Mouse (Mus musculus) lung, embryonic 16.5 days (tissue): ENCODE measurements around the gene Cul5. TPM values are rescaled to one million over a fixed set of nuclear protein-coding genes. Genes with fewer than 3 reads are reported as not detected.

Experiments used
- ATAC-seq: fragments of 200-750 bp; cut with Nextera tagmentation; 2 replicates; pipeline ENCODE4 v1.8.0; 2017; ENCODE audit warnings: low read depth, mild to moderate bottlenecking, moderate library complexity
- H3K27ac ChIP-seq: fragments of 300-500 bp; sonication (generic); 2 replicates; pipeline ENCODE4 v1.5.1; 2014; ENCODE audit warnings: mild to moderate bottlenecking, control low read depth, low read length
- H3K27me3 ChIP-seq: fragments of 300-500 bp; sonication (generic); 2 replicates; pipeline ENCODE4 v1.6.1; 2014; ENCODE audit warnings: low read depth, low read length, mixed read lengths; ENCODE audit not compliant: control insufficient read depth, insufficient read depth
- H3K36me3 ChIP-seq: fragments of 300-500 bp; sonication (generic); 2 replicates; pipeline ENCODE4 v1.6.1; 2014; ENCODE audit warnings: low read length; ENCODE audit not compliant: control insufficient read depth, insufficient read depth
- H3K4me1 ChIP-seq: fragments of 300-500 bp; sonication (generic); replicated peaks from 2 replicates; pipeline ENCODE4 v1.6.1; 2014; ENCODE audit warnings: low read length, mixed read lengths; ENCODE audit not compliant: control insufficient read depth, insufficient read depth
- H3K4me2 ChIP-seq: fragments of 300-500 bp; sonication (generic); 2 replicates; pipeline ENCODE4 v1.6.1; 2014; ENCODE audit warnings: low read depth, low read length, control low read depth
- H3K4me3 ChIP-seq: fragments of 300-500 bp; sonication (generic); 2 replicates; pipeline ENCODE4 v1.5.1; 2014; ENCODE audit warnings: mild to moderate bottlenecking, low read length, control low read depth
- H3K9ac ChIP-seq: fragments of 300-500 bp; sonication (generic); 2 replicates; pipeline ENCODE4 v1.6.1; 2014; ENCODE audit warnings: low read length, control low read depth
- H3K9me3 ChIP-seq: fragments of 300-500 bp; sonication (generic); 2 replicates; pipeline ENCODE4 v1.6.1; 2016; ENCODE audit warnings: low read length; ENCODE audit not compliant: control insufficient read depth
- WGBS: fragments of 180-500 bp; shearing (Covaris S2); extraction: QIAGEN DNeasy Blood & Tissue Kit; methylation state at CpG from one replicate; pipeline ENCODE4 v1.1.7; 2014; 5-methylcytosine and 5-hydroxymethylcytosine counted together
- polyA plus RNA-seq: library from polyadenylated mRNA; unstranded; fragments of >200 nt; fragmentation: Nextera tagmentation; extraction: Ambion mirVana; gene quantifications from 2 replicates; pipeline ENCODE4 v1.2.1, GENCODE M21; 2015

Cul5 gene
- polyA plus RNA-seq, 1 experiment from 2014 or later: 30.0 TPM

GRCm38 (mm10) chr9:53596971-53597600 lies 72.7 kb downstream of the Cul5 start:
- peaks cover 11% of the 10 kb centered on the region for H3K36me3 ChIP-seq
- H3K9me3 ChIP-seq: no peaks in the 10 kb centered on the region
- WGBS: 89% methylated on average over 4 of the region's 4 CpGs
- no peaks in the 10 kb centered on the region for H3K27me3 ChIP-seq
- no peaks in the 10 kb centered on the region for H3K4me1 ChIP-seq
- H3K27ac ChIP-seq: no peak overlapping the region
- no peak overlapping the region for H3K9ac ChIP-seq
- ATAC-seq: no peak
- H3K4me3 ChIP-seq: no peak overlapping the region
- no peak overlapping the region for H3K4me2 ChIP-seq

- peaks cover 12% of the 10 kb centered on the region for H3K36me3 ChIP-seq
- no peak overlapping the region for H3K27ac ChIP-seq
- no peak overlapping the region for H3K4me3 ChIP-seq
- 8% methylated on average over 3 of the region's 3 CpGs for WGBS
- H3K9me3 ChIP-seq: no peaks in the 10 kb centered on the region
- ATAC-seq: no peak; the same call in 1 of the 2 replicates
- H3K9ac ChIP-seq: no peak overlapping the region
- H3K4me2 ChIP-seq: no peak overlapping the region
- no peaks in the 10 kb centered on the region for H3K4me1 ChIP-seq
- no peaks in the 10 kb centered on the region for H3K27me3 ChIP-seq
These were observed 75.0 kb downstream of the Cul5 start for GRCm38 (mm10) chr9:53594764-53595163.

- no peak overlapping the region for H3K27ac ChIP-seq
- WGBS: 82% methylated on average over 4 of the region's 4 CpGs
These were observed 87.9 kb downstream of the Cul5 start for GRCm38 (mm10) chr9:53581870-53582269.

GRCm38 (mm10) chr9:53575721-53576120 lies 94.1 kb downstream of the Cul5 start:
- Histone ChIP-seq H3K4me2 (no peak overlapping the region), H3K9me3 (no peaks in the 10 kb centered on the region), H3K27me3 (no peaks in the 10 kb centered on the region), H3K9ac (no peak overlapping the region), H3K27ac (no peak overlapping the region), H3K36me3 (peaks cover 19% of the 10 kb centered on the region), H3K4me3 (no peak overlapping the region), H3K4me1 (no peaks in the 10 kb centered on the region)
- ATAC-seq: no peak
- WGBS: 69% methylated on average over 5 of the region's 5 CpGs

More at GRCm38 (mm10) chr9:53581870-53582269, 87.9 kb downstream of the Cul5 start:
- no peak overlapping the region for H3K4me2 ChIP-seq
- peaks cover 39% of the 10 kb centered on the region for H3K36me3 ChIP-seq
- H3K9me3 ChIP-seq: no peaks in the 10 kb centered on the region
- ATAC-seq: no peak
- H3K9ac ChIP-seq: no peak overlapping the region
- H3K4me1 ChIP-seq: no peaks in the 10 kb centered on the region
- H3K4me3 ChIP-seq: no peak overlapping the region
- H3K27me3 ChIP-seq: no peaks in the 10 kb centered on the region

GRCm38 (mm10) chr9:53572516-53573307 lies 97.1 kb downstream of the Cul5 start:
- peaks cover 19% of the 10 kb centered on the region for H3K36me3 ChIP-seq
- H3K9ac ChIP-seq: no peak overlapping the region
- no peak overlapping the region for H3K27ac ChIP-seq
- WGBS: 88% methylated on average over 7 of the region's 7 CpGs
- H3K4me2 ChIP-seq: no peak overlapping the region
- no peak overlapping the region for H3K4me3 ChIP-seq
- H3K4me1 ChIP-seq: no peaks in the 10 kb centered on the region
- H3K27me3 ChIP-seq: no peaks in the 10 kb centered on the region
- no peaks in the 10 kb centered on the region for H3K9me3 ChIP-seq
- ATAC-seq: no peak

- no peak overlapping the region for H3K27ac ChIP-seq
- no peak for ATAC-seq
- no peak overlapping the region for H3K9ac ChIP-seq
- WGBS: 84% methylated on average over 6 of the region's 6 CpGs
- no peaks in the 10 kb centered on the region for H3K4me1 ChIP-seq
- no peaks in the 10 kb centered on the region for H3K27me3 ChIP-seq
- H3K36me3 ChIP-seq: peaks cover 31% of the 10 kb centered on the region
- no peaks in the 10 kb centered on the region for H3K9me3 ChIP-seq
- H3K4me2 ChIP-seq: no peak overlapping the region
- no peak overlapping the region for H3K4me3 ChIP-seq
These were observed 99.2 kb downstream of the Cul5 start for GRCm38 (mm10) chr9:53570662-53571061.

Other genes starting within 250 kb of the Cul5 start
- 8.9 and 9.9 TPM in 2 replicates for gene Atm, start 133.3 kb downstream of the Cul5 start, polyA plus RNA-seq
- 19.1 and 20.2 TPM in 2 replicates for gene Npat, start 133.0 kb downstream of the Cul5 start, polyA plus RNA-seq
- gene Acat1, start 59.6 kb downstream of the Cul5 start, polyA plus RNA-seq: 118 and 123 TPM in 2 replicates
- 0.26 and 0.34 TPM in 2 replicates for gene Rab39, start 36.2 kb upstream of the Cul5 start, polyA plus RNA-seq
- gene Slc35f2, start 101.5 kb upstream of the Cul5 start, polyA plus RNA-seq: 5.4 and 5.8 TPM in 2 replicates
- 26.3 and 48.9 TPM in 2 replicates for gene Sln, start 180.2 kb upstream of the Cul5 start, polyA plus RNA-seq